Mouse (Mus musculus): Measurements from ENCODE around the gene Hypm.

The Hypm gene

GRCm38 (mm10) chrX:9846628-9847027 lies at the start of gene Hypm:
TSS of gene Hypm (plus strand) at chrX:9846928.
- no peak for DNase-seq (ENCODE audit: low spot score)

GRCm38 (mm10) chrX:9810101-9810500 lies 36.6 kb upstream of the Hypm start:
- DNase-seq (ENCODE audit: low spot score) = no peak

GRCm38 (mm10) chrX:9812469-9812868 lies 34.3 kb upstream of the Hypm start:
- no peak for DNase-seq (ENCODE audit: low spot score)

- no peak for DNase-seq (ENCODE audit: low spot score)
Observed at GRCm38 (mm10) chrX:9834779-9835178, 11.9 kb upstream of the Hypm start.

GRCm38 (mm10) chrX:9849403-9849802 lies 2.7 kb downstream of the Hypm start, which contains the start of gene H2al3:
TSS of gene H2al3 (plus strand) at chrX:9849703.
- DNase-seq (ENCODE audit: low spot score) = no peak

- DNase-seq (ENCODE audit: low spot score) = no peak
Observed at GRCm38 (mm10) chrX:9861859-9862258, 15.1 kb downstream of the Hypm start.

GRCm38 (mm10) chrX:9875519-9875918 lies 28.8 kb downstream of the Hypm start:
- DNase-seq (ENCODE audit: low spot score) = no peak

GRCm38 (mm10) chrX:9885322-9885721 lies 38.6 kb downstream of the Hypm start, which contains the start of gene Sytl5:
TSS of gene Sytl5 (plus strand) at chrX:9885622.
- DNase-seq (ENCODE audit: low spot score) = no peak
